Mouse (Mus musculus) inflammation-experienced regulatory T-cells, adult 6 months (primary cell): ENCODE measurements around the gene Olfr6. TPM values are rescaled to one million over a fixed set of nuclear protein-coding genes. Genes with fewer than 3 reads are reported as not detected.
"Not testable (repeated sequence)": the region's sequence is repeated elsewhere in the genome, so short reads cannot be mapped to it uniquely, and the experiment has no call there.

ENCODE experiments used
- ATAC-seq: one replicate; pipeline ENCODE4 v1.8.0; 2017
- polyA plus RNA-seq, 3 experiments: library from polyadenylated mRNA; unstranded; fragments of 100-300 nt; shearing (Covaris generic); gene quantifications; one replicate each; pipeline ENCODE4 v1.2.1; 2017

Olfr6 gene
- polyA plus RNA-seq, result not detected

GRCm38 (mm10) chr7:106963837-106964236 is at the start of gene Olfr6:
Gene Olfr6 (minus strand): TSS chr7:106963937.
- ATAC-seq, result no peak

DNA sequence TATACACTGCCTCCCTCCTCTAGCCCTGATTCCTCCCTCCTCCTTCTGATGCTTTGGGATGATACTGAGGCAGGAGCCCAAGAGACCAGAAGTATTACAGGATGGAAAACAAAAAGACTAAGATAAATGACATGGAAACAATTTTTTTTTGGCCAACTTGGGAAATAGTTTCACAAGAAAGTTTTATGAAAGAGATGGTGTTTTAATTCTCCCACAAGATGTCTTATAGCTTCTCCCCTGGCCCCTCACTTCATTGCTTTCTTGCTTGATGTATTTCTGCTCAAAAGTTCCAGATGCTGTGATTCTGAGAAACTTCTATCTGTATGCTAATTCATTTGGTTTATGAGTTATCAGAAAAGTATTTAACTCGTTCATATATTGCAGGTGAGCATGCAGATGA is 42.2 kb upstream of the Olfr6 start, which contains the start of gene Olfr2:
Gene Olfr2, minus strand, starts transcription at position 101 of the 400 bp plus-strand sequence.
- ATAC-seq, result no peak

DNA sequence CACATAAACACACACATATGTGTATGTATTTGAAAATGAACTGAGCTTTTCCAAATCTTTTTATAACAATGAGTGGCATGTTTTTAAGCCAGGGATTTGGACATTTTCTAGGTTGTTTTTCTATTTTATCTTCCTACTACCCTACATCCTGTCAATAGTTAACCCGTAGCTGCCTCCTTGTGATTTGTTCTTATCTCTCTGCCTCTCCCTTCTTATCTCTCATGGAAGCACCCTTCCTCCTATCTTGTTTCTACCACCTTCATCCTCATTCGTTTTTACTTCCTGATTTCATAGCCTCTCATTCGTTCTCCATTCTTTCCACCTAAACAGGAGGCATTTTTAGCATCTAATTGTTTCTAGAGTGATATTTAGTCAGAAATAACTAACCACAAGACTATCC is 40.4 kb upstream of the Olfr6 start:
- no peak for ATAC-seq

DNA sequence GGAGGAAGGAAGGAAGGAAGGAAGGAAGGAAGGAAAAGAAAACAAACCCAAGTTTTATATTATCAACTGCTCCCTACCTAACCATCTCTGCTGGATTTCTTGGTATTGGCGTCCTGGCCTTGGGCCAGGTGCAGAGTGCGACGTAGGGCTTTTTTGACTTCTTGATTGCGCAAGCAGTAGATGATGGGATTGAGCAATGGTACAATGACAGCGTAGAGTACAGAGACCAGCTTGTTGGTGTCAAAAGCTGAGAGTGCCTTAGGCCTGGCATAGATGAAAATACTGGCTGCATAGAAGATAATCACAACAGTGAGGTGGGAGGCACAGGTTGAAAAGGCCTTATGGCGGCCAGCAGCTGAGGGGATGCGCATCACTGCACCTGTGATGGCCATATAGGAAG is 37.1 kb upstream of the Olfr6 start:
- ATAC-seq, result no peak

DNA sequence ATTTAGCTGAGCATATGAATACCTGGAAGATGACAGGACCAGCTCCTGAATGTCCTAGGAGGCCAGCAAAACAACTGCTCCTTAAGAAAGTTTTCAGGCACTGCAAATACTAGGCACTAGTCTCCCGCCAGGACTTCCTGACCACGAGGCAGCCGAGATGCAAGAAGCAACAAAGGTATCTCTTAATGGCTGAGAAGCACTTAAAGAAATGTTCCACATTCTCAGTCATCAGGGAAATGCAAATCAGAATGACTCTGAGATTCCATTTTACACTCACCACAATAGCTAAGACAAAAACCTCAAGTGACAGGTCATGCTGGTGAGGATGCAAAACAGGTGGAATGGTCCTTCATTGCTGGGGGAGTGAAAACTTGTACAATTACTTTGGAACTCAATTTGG is 21.5 kb upstream of the Olfr6 start:
- no peak for ATAC-seq

- ATAC-seq, result no peak
Measured at GRCm38 (mm10) chr7:106975353-106975752, 11.6 kb upstream of the Olfr6 start, which contains the start of gene Olfr711. Gene Olfr711 (minus strand): TSS chr7:106975453.

- not testable (repeated sequence) for ATAC-seq
Measured at GRCm38 (mm10) chr7:106967503-106967902, 3.8 kb upstream of the Olfr6 start.

- no peak for ATAC-seq
Measured at GRCm38 (mm10) chr7:106948212-106948611, 15.5 kb downstream of the Olfr6 start, which contains the start of gene Olfr710. Gene Olfr710 (minus strand): TSS chr7:106948312.

DNA sequence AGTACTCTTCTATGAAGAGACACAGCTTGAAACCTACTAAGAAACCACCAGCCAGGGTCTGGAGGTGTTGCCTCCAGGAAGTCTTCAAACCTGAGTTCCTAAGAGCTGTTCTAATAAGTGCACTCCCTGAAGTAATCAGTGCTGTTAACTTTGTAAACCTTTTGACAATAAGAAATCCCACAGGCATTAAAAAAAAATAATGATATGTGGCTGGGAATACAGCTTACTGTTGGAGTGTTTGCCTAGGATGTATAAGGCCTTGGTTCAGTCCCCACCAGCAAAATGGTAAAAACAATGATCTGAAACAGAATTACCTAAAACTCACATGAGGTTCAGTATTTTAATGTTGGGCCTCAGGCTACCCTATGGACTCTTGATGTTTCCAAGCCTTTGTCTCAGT is 31.6 kb downstream of the Olfr6 start, which contains the start of gene Olfr709-ps1:
Gene Olfr709-ps1, minus strand, starts transcription at position 101 of the 400 bp plus-strand sequence.
- no peak for ATAC-seq

DNA sequence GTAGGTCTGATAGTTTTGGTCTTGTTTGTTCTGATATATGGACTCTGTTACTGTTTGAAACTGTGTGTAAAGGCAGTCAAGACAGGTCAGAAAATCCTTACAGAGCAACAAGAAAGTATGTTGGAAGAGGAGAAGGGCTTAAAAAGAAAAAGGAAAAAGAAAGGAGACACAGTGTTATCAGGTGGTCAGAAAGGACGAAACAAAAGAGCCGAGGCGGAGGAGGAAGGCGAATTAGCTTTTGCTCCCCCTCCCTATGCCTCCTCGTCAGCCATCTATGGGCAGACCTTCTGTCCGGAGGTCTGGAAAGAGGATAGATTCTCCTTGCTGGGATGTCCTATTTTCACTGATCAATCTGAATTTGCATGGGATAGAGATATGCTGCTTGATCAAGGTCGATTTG is 42.8 kb downstream of the Olfr6 start:
- not testable (repeated sequence) for ATAC-seq

DNA sequence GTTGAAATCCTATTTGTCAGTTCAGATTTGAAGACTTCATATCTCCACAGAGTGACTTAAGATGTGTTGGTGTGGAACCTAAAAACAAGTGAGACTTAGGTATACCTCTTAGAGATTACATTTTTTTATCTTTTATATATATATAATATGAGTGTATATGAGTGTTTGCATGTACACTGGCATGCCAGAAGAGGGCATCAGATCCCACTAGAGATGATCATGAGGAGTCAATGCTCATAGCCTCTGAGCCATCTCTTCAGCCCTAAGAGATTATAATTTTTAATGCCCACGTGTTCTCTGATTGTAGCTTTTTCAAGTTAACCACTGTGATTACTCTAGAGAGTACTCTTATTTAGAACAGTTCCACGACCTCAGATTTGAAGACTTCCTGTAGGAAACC is 56.1 kb downstream of the Olfr6 start, which contains the start of gene Olfr1532-ps1:
Gene Olfr1532-ps1, plus strand, starts transcription at position 326 of the 400 bp plus-strand sequence.
- no peak for ATAC-seq

Other genes starting within 250 kb of the Olfr6 start
- not detected for gene Olfr695, start 247.5 kb downstream of the Olfr6 start, polyA plus RNA-seq
- not detected for gene Olfr697, start 221.5 kb downstream of the Olfr6 start, polyA plus RNA-seq
- not detected for gene Olfr698, start 208.5 kb downstream of the Olfr6 start, polyA plus RNA-seq
- gene Olfr699, start 170.7 kb downstream of the Olfr6 start, polyA plus RNA-seq, result under 1 TPM in 1 of 3 experiments, not detected in 2; 0.15 TPM
- gene Olfr700, start 155.1 kb downstream of the Olfr6 start, polyA plus RNA-seq, result not detected
- gene Olfr701, start 149.8 kb downstream of the Olfr6 start, polyA plus RNA-seq, result not detected
- gene Olfr702, start 130.0 kb downstream of the Olfr6 start, polyA plus RNA-seq, result not detected
- gene Olfr703, start 120.6 kb downstream of the Olfr6 start, polyA plus RNA-seq, result not detected
- gene Olfr704, start 100.8 kb downstream of the Olfr6 start, polyA plus RNA-seq, result not detected
- not detected for gene Olfr705, start 87.0 kb downstream of the Olfr6 start, polyA plus RNA-seq
- not detected for gene Olfr706, start 75.8 kb downstream of the Olfr6 start, polyA plus RNA-seq
- not detected for gene Olfr707, start 62.7 kb downstream of the Olfr6 start, polyA plus RNA-seq
- not detected for gene Olfr1532-ps1, start 55.9 kb downstream of the Olfr6 start, polyA plus RNA-seq
- gene Olfr709-ps1, start 31.7 kb downstream of the Olfr6 start, polyA plus RNA-seq, result not detected
- not detected for gene Olfr710, start 15.6 kb downstream of the Olfr6 start, polyA plus RNA-seq
- not detected for gene Olfr711, start 11.5 kb upstream of the Olfr6 start, polyA plus RNA-seq
- gene Olfr2, start 42.1 kb upstream of the Olfr6 start, polyA plus RNA-seq, result not detected
- gene Olfr713, start 67.2 kb upstream of the Olfr6 start, polyA plus RNA-seq, result not detected
- gene Olfr714, start 107.0 kb upstream of the Olfr6 start, polyA plus RNA-seq, result not detected
- not detected for gene Olfr17, start 129.3 kb upstream of the Olfr6 start, polyA plus RNA-seq
- under 1 TPM in 1 of 3 experiments, not detected in 2; 0.17 TPM for gene Olfr715b, start 146.4 kb upstream of the Olfr6 start, polyA plus RNA-seq
- gene Olfr715, start 167.1 kb upstream of the Olfr6 start, polyA plus RNA-seq, result not detected
- not detected for gene Olfr716, start 174.4 kb upstream of the Olfr6 start, polyA plus RNA-seq
- gene Nlrp14, start 203.1 kb upstream of the Olfr6 start, polyA plus RNA-seq, result not detected
- gene Rbmxl2, start 245.5 kb upstream of the Olfr6 start, polyA plus RNA-seq, result not detected